Mouse (Mus musculus): ENCODE measurements around the gene Sntb2.

The Sntb2 gene

DNA sequence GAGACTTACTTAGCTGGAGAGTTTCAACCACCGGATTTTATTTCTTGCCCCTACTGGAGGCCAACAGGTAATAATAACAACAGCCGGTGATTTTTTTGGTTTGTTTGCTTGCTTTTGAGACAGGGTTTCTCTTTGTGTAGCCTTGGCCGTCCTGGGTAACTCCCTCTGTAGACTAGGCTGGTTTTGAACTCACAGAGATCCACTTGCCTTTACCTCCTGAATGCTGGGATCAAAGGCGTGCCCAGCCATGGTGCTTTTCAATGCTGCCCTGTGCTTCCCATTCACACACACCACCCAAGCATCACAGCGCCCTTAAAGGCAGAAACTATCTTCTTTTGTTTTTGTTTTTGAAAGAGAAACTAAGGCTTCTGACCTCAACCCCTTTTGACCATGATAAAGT lies 5.6 kb upstream of the Sntb2 start:
- DNase-seq (ENCODE audit: low read depth) = no peak

DNA sequence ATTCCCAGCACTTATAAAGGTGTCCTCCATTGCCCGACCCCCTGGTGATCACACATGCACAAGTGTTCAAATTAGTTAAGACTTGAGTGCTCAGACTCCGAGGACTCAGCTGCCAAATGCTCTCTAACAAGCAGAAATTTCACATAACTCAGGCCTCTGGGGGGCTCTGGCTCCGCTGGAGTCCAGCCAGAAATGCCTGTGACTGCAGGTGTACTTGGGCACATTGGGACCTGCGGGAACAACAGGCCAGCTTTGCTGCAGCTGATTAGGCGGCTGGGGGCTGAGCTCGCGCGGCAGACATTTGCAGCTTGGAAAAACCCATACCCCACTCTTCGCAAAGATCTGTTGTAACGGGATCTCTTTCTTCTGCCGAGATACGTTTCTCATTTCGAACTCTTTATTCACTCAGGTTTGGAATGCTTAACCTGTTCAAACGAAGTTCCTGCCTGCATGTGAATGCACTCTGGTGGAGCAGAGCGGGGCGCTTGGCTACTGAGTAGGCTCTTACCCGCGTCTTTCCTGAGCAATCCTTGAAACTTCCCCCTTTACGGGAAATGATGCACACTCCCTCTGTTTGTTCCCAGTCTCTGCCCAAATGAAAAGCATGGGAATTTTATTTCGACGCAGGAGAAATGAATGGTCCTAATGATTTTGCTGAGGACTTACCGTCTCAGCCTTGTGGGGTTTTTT lies 3.0 kb upstream of the Sntb2 start:
- DNase-seq (ENCODE audit: low read depth) = no peak

DNA sequence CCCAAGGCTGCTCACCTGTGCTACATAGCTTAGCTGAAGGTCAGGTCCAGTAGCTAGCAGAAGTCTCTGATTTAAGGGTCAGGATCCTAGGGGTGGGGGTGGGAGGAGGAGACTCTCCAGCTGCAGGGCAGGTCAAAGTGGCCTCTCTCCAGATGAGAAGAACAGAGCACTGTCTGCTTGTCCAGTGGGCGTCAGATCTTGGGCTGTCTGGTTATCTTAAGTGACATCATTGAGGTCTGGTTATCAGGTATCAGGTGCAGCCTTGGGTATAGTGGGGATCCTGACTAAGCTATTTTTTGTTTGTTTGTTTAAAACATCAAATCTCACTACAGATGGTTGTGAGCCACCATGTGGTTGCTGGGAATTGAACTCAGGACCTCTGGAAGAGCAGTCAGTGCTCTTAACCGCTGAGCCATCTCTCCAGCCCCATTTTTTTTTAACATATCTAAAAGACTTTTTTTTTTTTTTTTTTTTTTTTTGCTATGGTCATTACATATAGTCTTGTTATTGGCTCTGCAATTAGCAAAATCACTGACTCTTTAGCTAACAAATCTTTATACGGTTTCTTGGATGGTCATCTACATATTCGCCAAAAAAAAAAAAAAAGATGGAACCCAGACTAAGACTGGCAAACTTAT lies 1.9 kb upstream of the Sntb2 start:
- DNase-seq (ENCODE audit: low read depth) = no peak

DNA sequence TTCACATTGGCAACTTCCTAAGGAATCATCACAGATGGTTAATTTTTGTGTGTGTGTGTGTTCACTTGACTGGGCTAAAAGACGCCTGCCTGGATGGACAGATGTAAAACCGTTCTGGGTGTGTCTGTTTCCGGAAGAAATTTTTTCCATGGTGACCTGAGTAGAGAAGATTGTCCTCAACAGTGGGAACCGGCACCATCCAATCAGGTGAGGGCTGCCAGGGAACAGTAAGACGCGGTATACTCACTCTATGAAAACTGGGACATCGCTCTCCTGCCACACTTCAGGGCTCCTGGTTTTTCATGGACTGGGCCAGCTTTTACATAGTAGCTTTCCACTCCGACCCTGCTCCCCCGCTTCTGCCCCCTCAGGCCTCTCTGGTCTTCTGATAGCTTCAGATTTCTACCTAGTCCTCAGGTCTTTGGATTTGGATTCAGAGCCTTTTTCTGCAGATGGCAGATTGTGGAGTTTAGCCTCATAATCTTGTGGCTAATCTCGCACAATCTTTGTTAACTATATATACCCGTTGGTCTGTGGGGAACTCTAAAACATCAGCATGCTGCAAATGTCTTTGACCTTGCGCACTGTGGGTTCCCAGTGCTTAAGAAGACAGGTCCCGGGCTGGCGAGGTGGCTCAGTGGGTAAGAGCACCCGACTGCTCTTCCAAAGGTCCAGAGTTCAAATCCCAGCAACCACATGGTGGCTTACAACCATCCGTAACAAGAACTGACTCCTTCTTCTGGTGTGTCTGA lies 1.1 kb upstream of the Sntb2 start:
- no peak for DNase-seq (ENCODE audit: low read depth)

DNA sequence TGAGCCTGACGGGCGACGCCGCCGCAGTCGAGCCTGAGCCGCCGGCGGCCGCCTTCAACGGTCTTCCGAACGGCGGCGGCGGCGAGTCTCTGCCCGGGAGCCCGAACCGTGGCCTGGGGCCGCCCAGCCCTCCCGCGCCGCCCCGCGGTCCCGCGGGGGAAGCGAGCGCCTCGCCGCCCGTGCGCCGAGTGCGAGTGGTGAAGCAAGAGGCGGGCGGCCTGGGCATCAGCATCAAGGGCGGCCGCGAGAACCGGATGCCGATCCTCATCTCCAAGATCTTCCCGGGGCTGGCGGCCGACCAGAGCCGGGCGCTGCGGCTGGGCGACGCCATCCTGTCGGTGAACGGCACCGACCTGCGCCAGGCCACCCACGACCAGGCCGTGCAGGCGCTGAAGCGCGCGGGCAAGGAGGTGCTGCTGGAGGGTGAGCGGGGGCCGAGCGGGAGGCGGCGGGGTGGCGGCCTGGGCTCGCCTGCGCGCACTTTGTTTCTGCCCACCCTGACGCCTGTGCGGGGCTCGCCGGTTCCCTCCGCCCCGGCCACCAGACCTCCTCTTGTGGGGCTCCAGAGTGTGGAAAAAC lies 438 bp downstream of the Sntb2 start:
- no peak for DNase-seq (ENCODE audit: low read depth)

DNA sequence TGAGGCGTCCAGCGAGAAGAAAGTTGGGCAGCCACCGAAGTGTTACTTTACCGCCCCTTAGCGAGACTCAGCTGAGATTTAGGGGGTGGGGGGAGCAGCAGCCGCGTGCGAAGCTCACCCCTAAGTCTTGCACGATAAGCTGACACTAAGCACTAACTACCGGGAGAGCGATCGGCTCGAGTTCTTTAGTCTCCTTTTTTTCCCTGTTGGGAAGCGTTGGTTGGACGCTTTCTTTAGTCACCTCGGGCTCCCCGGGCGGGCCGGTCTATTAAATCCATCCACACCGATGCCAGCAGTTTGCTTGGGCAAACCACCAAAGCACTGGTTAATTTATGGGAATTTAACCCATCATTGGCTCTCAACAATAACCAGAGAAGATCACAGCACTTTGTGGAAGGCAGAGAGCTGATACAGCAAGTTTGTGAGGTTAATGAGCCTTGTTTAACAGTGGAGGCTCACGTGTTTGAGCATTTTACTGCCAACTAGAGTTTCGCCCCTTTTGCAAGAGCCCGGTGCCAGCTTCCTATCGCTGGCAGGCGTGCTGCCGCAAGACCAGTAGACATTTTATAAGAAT lies 1.0 kb downstream of the Sntb2 start:
- no peak for DNase-seq (ENCODE audit: low read depth)

DNA sequence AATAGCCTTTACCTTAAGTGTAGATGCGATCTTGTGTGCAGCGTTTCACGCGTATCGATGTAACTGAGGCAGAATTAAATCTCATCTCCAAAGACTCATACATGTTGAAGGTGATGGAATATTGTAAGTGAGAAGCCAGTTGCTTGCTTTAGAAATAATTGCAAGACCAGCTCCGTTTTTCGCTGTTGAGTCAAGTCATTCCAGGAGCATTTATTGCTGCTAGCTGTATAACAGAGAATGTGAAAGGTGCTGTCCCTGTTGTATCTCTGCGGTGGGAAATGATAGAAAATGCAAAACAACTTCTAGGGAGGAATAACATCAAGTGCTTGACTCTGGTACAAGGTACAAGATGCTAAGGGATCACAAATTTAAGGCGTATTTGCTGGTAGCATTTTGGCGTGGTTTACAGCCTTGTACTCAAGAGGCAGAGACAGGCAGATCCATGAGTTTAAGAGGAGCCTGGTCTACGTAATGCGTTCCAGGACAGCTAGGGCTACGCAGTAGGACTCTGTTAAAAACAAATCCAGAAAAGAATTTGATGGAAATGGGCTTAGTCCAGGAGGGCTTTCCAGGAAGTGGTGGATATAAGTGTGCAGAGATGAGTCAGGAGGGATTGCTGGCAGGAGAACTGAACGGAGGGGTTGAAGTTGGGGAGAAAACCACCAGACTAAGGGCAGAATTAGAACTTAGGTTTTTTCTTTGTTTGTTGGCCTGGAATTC lies 1.7 kb downstream of the Sntb2 start:
- DNase-seq (ENCODE audit: low read depth) = no peak

DNA sequence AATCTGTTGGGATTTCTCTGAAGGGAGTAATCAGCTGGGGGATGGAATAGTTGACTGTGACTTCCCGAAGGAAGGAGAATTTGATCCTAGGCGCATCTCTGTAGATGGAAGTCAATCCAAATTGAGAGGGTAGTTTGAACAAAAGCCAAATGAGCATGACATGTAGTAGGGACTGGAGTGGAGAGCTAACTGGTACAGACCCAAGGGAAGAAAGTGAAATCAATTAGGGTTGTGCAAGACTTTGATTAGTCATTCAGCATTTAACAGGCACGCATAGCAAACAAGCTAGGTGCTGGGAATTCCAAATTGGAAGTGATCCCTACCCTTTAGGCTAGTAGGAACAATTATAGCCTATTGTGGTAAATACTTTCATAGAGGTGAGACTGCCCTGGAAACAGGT lies 6.3 kb downstream of the Sntb2 start:
- no peak for DNase-seq (ENCODE audit: low read depth)

DNA sequence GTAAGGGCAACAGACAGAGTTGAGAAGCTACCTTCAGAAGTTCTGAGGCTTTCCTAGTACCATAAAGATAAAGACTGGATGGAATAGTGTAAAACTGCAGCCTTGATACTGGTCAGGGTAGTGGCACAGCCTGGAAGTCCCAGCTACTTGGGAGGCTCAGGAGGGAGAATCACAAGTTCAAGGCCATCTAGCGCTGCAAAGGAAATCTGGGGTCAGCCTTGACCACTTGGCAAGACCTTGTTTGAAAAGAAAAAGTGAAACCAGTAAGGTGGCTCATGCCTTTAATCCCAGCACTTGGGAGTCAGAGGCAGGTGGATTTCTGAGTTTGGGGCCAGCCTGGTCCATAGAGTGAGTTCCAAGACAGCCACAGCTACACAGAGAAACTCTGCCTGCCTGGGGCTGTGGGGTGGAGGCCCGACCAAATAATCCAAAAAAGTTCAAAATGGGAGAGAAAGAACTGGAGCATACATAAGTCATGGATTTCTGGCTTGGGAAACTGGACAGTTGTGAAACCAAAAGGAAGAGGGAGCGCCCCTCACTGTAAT lies 8.4 kb downstream of the Sntb2 start:
- DNase-seq (ENCODE audit: low read depth) = no peak

DNA sequence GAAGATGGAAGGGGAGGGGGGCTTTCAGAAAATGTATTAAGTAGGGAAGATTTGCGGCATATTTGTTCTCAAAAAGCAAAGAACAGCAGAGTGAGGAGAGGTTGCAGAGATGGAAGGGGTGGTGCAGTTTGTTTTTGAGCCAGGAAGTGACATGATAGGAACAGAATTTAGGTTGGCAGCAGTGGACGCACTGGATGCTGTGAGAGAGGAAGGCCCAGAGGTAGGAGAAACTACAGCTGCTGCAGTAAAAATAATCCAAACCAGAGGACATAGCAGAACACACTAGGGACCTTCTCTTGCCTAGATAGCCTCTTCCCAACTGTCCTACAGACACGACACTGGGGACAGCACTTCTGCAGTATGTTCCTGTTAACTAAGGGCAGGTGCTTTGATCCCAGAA lies 9.2 kb downstream of the Sntb2 start:
- DNase-seq (ENCODE audit: low read depth) = no peak

DNA sequence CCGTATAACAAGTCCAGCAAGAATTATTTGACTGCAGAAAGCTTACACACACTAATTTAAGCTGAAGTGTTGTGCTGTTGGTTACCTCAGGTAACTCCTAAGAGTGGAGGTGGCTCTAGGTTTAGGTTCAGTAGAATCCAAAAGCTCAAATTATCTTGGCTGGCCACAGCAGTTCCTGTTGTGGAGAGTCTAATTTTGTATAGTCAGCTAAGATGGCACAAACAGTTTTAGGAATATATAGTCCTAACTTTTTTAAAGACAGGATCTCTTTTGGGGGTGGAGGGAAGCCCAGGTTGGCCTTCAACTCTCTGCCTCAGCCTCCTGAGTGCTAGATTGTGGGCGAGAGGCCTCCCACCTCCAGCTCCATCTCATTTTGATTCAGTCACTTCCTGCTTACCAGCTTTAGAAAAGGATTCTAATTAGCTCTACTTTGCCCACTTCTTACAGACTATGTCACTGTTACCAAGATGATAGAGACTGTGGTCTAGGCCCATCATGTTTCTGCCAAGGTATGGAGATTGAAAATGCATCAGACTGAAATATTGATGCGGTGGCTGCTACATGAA lies 13.2 kb downstream of the Sntb2 start:
- no peak for DNase-seq (ENCODE audit: low read depth)

DNA sequence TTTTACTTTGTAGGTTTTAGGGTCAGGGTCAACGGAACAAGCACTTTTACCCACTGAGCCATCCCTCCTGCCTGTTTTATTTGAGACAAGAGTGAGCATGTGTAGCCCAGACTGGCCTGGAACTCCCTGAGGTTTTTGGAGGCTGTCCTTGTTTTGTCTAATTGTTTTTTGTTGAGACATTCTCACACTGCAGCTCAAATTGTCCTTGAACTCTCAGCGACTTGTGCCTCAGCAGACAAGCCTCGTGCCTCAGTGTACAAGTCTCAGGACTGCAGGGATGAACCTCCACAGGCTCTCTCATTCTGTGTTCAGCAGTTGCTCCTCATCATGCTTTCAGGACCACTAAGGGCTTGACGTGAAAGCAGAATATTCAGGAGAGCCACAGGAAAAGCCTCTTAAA lies 16.2 kb downstream of the Sntb2 start:
- DNase-seq (ENCODE audit: low read depth) = no peak

DNA sequence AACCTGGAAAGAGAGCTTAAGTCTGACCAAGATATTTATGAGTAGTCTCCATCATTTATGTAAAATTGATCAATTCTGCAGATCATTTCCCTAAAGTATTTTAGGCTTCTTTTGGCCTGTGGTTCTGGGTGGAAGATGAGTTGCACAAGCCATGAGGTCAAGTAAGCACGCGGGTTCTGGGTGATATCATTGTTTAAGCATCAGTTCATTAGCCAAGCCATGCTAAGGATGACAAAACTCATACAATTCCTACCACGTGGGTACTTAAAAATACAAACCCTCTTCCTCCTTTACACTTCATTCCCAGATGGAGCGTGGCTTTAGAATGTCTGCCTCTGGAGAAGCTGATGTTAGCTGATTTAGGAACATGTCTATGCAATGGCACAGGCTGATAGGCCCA lies 18.0 kb downstream of the Sntb2 start:
- no peak for DNase-seq (ENCODE audit: low read depth)

DNA sequence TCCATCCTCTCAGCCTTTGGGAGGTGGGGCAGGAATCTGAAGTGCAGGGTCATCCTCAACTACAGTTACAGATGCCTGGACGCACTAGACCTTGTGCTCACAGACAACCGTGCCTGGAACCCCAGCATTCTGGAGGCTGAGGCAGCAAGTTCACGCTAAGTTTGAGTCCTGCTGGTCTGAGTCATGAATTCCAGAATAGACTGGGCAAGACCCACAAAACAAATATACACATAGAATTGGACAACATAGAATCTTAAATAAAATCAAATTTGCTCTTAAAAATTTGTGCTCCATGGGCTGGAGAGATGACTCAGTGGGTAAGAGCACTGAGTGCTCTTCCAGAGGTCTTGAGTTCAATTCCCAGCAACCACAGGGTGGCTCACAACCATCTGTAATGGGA lies 21.5 kb downstream of the Sntb2 start:
- no peak for DNase-seq (ENCODE audit: low read depth)

DNA sequence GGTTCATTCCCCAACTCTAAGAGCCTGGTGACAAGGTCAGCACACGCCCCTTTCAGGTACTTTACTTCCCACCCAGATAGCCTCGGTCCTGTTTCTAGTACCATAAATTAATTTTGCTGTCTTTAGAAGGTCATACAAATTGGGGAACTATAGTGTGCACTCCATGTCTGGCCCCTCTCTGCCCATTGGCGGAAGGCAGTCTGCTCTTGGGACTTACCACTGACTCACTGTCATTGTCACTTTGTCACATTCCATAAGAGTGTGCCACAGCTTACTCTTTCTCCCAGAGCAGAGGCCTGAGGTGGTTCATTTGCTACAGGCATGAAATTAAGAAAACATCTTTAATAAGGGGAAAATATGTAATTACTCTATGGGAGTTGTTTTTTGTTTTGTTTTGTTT lies 22.7 kb downstream of the Sntb2 start:
- DNase-seq (ENCODE audit: low read depth) = no peak

DNA sequence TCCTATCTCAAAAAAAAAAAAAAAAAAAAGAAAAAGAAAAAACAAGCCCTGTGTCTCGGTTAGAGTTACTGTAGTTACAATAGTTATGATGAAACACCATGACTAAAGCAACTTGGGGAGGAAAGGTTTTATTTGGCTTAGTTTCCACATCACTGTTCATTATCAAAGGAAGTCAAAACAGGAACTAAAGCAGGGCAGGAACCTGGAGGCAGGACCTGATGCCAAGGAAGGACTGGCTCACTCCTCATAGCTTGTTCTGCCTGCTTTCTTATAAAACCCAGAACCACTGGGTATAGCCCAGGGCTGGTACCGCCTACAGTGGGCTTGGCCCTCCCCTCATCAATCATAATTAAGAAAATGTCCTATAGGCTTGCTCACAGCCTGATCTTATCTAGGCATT lies 24.1 kb downstream of the Sntb2 start:
- no peak for DNase-seq (ENCODE audit: low read depth)

DNA sequence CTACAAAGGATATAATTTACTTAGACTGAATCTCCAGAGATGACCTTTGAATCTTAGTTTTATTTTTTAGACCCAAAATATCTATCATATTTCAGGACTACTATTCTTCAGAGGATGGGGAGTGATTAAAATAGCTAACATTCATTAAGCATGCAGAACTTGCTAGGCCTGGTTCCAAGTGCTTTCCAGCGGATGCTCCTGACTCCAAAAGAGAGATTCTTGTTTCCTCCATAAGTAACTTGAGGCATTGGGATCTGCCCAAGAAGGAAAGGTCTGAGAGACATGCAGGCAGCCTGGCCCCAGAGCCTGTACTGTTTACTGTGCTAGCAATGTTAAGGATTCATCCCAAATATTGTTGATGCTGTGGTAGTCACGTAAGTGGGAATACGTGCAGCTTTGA lies 26.8 kb downstream of the Sntb2 start:
- no peak for DNase-seq (ENCODE audit: low read depth)

DNA sequence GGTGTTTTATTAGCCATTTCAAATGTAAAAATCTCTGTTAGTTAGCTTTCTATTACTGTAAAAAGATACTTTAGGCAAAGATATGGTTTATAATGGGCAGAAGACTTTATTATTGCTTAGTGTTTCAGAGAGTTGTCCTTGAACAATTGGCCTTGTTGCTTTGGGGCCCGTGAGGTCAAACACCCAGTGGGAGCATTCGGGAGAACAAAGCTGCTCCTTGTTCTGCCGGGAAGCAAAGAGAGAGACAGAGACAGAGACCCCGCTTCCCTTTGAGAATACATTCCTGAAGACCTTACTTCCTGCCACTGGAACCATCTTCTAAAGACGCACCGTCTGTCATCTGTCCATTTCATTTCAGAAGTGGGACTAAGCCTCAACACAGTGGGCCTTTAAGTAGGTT lies 27.8 kb downstream of the Sntb2 start:
- no peak for DNase-seq (ENCODE audit: low read depth)

DNA sequence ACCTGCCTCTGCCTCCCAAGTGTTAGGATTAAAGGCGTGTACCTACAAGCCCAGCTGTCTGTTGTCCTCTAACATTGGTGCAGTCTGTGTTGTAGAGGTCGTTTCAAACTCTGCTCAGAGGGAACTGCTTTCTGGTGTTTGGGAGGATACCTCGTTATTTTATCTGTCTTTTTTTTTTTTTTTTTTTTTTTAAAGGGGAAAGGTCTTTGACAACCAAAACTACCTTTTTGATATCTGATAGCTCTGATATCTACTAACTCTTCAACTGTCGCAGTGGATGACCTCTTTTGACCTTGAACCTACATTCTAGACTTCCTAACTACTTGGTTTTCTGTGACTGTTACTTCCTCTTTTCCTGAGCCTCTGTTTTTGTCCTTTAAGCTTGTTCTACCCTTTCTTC lies 29.0 kb downstream of the Sntb2 start:
- DNase-seq (ENCODE audit: low read depth) = no peak

DNA sequence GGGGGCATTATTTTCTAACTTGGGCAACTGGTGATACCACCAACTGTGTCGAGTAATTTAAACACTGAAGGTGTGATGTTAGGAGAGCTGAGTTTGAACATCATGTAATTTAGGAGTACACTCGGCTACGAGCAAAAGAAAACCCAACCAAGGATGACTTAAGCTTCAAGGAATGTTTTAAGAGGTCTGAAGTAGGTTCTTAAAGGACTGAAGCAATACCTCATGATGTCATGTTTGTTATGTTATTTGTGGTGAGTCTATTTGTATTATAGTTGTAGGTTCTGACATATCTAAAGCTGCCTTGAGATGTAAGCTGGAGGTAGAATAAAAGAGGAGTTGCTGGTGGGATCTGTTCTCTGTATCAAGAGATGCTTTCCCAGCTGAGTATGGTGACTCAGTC lies 34.4 kb downstream of the Sntb2 start:
- no peak for DNase-seq (ENCODE audit: low read depth)

DNA sequence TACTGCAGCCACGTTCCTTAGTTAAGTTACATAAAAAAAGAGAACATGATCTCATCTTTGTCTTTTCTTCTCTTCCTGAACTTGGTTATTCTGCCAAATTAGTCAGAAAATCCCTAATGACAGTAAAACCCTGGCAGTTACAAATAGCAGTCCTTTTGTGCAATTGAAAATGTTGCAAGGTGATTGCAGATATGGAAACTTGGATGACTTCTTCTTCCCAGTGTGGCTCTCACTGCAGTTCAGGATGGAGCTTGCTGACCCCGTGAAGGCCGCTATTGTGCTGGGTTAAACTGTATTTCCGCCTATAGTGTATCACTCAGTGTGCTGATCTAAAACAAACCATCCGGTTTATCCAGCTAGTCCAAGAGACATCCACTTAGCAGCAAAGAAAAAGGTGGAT lies 36.4 kb downstream of the Sntb2 start:
- DNase-seq (ENCODE audit: low read depth) = no peak

Data from fibroblast of lung, adult 2 months (primary cell).